Mouse (Mus musculus): ENCODE results near the gene Crlf1.
"Not testable (repeated sequence)": the region's sequence is repeated elsewhere in the genome, so short reads cannot be mapped to it uniquely, and the experiment has no call there.

Crlf1 gene

DNA sequence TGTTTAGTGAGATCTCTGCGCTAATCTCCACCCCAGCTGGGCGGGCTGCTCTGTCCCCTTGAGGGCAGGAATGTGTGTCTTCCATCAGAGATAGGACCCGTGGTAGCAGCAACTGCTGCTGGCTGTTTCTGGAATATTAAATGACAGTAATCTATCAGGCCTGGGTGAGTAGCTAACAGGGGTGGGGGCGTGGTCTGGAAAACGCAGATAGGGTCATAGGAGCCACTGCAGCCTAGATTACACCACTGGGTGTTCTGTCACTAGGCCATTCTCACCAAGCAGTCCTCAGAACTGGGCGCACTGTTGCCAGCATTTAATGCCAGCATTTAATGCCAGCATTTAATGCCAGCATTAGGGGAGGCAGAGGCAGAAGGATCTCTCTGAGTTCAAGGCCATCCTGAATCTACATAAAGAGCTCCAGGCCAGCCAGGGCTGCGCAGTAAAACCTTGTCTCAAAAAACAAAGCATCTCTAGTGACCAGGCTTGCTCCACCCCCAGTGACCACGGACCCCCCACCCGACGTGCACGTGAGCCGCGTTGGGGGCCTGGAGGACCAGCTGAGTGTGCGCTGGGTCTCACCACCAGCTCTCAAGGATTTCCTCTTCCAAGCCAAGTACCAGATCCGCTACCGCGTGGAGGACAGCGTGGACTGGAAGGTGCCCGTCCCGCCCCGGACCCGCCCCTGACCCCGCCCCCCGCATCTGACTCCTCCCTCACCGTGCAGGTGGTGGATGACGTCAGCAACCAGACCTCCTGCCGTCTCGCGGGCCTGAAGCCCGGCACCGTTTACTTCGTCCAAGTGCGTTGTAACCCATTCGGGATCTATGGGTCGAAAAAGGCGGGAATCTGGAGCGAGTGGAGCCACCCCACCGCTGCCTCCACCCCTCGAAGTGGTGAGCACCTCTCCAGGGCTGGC, 7.7 kb downstream of the Crlf1 start:
- DNase-seq: no peak

DNA sequence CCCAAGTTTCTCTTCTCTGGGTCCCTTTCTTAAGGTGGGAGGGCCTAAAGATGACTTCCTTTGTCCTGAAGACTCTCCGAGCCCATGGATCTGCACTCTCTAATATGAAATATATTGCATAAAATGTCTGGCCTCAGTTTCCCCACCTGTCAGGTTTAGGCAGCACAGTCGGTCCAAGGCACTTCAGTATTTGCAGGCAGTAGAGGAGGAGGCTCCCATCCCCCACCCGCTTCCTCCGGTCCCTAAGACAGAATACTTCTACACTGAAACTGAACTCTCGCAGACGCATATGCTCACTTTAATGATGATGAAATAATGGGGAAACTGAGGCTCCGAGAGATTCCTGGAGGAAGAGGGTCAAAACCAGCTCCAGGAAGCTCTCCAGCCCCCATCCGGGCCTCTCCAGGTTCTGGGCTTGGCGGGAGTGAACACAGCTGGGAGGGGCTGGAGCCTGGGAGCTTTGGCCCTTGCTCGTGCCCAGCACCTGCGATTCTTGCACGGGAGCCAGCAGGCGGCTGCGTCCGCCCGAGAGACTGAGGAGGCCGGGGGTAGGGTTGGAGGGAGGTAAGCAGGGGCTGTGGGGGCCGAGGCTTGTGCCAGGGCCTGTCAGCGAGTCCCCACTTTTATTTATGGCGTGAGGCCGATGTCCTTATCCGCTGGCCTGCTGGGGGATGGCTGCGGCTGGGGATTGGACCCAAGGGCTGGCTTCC, 9.0 kb downstream of the Crlf1 start:
- DNase-seq: no peak

DNA sequence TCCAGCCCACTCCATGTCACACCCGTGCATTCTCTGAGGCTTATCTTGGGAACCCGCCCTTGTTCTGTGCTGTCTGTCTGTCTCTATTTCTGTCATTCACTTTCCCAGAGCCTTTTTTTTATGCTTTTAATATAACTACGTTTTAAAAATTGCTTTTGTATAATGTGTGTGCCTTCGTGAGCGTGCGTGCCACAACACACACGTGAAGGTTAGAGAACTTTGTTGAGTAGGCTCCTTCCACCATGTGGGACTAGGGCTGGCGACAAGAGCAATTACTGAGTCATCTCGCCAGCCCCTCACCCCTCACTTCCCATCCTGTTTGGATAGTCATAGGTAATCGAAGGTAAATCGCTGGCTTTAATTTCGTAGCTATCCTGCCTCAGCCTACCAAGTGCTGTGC, 9.6 kb downstream of the Crlf1 start:
- no peak for DNase-seq

DNA sequence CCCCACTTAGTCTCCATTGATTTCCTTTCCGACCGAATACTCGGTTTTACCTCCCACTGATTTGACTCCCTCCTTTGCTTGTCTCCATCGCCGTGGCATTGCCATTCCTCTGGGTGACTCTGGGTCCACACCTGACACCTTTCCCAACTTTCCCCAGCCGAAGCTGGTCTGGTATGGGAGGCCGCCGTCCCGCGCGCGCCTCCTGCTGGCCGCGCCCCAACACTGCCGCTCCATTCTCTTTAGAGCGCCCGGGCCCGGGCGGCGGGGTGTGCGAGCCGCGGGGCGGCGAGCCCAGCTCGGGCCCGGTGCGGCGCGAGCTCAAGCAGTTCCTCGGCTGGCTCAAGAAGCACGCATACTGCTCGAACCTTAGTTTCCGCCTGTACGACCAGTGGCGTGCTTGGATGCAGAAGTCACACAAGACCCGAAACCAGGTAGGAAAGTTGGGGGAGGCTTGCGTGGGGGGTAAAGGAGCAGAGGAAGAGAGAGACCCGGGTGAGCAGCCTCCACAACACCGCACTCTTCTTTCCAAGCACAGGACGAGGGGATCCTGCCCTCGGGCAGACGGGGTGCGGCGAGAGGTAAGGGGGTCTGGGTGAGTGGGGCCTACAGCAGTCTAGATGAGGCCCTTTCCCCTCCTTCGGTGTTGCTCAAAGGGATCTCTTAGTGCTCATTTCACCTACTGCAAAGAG, 10.2 kb downstream of the Crlf1 start:
- DNase-seq: peak; percentile 52

DNA sequence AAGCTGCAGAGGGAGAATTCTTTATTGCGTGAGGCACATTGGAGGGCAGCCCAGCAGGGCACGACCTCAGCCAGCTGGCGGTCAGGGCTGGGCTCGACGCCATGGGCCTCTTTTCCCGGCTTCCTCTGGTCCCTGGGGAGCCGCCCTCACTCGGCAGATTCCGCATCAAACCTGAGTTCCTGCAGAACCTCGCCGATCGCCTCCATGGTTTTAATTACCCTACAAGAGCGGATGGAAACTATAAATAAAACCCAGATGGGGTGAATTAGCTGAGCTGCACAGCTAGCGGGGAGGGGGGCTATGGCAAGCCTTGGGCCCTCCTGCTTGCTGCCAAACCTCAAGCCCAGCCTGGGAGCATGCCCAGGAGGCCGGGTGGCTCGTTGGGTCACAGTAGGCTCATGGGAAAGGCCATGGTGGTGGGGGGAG, 11.3 kb downstream of the Crlf1 start:
- DNase-seq: peak; percentile 54

DNA sequence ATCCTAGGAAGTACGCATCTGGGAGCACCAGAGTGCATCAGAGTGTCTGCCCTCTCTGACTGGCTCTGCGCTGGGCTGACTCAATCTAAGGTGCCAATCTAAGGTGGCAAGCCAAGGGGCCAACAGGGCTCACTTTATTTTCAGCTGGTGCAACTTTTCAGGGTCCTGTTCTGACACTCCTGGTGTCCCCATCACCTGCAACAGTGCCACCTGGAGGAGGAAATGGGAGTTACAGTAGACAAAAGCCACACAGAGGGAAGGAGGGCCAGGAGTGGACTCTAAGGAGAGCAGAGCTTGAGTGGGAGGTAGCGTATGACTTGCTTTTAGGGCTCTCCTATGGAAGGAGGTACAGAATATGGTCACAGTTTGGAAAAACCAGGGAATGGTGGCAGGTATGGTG, 11.9 kb downstream of the Crlf1 start:
- DNase-seq: peak; percentile 79

DNA sequence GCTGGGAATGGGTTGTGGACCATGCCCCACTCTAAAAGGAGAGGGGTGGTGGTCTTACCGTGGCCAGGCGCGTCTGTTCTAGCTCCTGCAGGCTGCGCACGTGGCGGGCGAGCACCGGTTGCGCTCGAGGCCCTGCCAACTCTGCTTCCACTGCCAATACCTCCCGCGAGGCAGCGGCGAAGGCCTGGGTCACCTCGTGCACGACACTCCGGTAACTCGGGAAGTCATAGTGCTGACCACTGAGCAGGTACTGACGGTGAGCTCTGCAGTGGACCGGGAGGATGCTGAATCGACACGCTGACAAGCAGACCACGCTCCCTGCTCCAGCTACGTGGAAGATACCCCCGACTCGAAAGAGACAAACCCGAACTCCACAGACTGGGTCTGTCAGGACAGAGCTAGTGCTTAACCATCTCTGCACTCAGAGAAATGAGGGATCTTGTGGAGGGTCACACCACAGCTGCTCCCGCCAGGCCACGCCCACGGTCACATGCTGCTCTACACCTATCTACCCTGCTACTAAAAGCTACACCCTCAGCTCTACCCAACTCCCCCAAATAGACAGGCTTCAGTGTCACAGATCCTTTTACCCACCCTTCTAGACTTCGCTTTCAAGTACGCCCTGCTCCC, 12.9 kb downstream of the Crlf1 start:
- DNase-seq: peak; percentile 39

DNA sequence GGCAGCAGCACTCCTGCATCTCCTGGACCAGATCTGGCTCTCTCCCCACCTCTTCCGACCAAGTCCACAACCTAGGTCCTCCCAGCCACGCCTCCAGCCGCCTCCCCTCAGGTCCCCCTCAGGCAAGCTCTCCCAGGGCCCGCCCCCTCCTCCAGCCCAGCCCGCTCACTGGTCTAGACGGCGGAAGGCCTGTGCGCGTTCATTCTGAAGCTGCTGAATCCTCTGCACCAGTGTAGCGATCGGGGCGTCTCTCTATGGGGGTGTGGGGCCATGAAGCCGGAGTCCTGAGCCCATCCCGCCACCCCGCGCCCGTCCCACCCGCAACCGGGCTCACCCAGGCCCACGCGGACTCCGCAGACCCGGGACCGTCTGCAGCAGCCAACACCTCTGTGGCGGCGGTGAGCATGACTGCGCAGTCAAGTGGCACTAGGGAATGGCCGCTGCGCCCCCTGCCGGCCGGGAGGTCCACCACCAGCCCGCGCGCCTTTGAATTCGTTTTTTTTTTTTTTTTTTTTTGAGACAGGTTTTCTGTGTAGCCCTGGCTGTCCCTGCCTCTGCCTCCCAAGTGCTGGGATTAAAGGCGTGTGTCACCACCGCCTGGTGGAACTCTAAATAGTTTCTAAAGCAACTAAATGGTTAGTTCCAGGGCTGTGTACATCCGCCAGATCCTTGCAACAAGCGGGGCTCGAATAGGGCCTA, 13.5 kb downstream of the Crlf1 start, which contains the start of gene Rex1bd:
Gene Rex1bd, minus strand, starts transcription at position 425 of the 699 bp plus-strand sequence.
- DNase-seq: peak; percentile 96

DNA sequence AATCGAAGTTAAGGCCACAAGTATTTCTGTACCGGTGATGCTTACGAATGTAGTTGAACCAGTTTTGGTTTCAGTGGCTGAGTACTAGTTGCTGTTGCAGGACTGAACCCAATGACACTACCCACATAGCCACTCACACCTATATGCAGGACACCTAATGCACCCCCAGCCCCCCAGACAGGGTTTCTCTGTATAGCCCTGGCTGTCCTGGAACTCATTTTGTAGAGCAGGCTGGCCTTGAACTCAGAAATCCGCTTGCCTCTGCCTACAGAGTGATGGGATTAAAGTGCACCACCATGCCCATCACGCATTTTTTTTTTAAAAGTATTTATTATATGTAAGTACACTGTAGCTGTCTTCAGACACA, 14.1 kb downstream of the Crlf1 start:
- DNase-seq: no peak

DNA sequence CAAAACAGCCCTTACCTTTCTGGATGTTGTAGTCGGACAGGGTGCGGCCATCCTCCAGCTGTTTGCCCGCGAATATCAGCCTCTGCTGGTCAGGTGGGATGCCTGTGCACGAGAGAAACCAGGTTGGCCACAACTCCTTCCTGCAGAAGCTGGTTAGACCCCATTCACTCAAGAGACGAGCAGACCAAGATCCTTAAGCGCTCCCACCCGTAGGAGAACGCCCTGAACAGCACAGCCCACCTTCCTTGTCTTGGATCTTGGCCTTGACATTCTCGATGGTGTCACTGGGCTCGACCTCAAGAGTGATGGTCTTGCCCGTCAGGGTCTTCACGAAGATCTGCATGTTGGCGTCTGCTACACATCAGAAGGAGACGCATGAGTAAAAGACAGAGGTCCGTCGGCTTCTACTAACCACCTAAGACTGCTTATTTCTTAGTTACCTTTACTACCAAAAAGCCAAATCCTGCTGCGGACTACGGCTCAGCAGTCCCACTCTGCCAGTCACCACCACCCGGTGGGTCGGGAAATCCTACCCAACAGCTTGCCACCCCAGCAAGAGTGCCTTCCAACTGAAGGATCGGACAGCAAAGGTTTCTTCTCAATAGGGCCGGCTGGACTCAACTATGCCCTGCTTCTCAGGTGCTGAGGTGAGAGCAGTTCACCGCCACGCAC, 16.5 kb downstream of the Crlf1 start:
- DNase-seq: no peak

DNA sequence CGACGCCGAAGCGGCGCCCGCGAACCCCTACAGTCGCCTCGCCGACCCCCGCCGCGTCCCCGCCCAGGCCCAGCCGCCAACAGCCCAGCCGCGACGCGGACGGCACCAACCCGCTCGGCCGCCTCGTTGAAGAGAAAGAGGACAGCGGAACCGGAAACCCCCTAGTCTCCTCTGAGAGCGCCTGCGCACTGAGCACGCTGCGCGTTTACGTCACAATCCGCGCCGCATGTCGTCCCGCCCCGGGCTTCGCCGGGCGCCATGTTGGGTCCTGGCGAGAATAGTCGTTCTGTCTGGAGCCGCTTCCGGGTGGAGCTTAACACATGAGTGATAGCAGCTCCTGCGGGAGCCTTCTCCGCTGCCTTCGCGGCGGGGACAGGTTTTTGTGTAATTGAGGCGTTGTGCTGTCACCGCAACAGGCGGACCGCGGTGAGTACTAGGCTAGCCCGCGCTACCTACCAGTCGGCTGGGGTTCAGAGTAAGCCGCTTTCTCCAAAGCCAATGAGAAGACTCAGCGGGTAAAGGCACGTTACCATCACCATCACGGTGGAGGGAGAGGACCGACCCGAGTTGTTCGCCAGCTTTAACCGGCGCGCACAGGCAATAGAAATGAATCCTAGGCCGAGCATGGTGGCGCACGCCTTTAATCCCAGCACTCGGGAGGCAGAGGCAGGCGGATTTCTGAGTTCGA, 17.4 kb downstream of the Crlf1 start, which contains the start of gene Uba52:
Gene Uba52, minus strand, starts transcription at position 574 of the 688 bp plus-strand sequence.
- DNase-seq: peak; percentile 97

DNA sequence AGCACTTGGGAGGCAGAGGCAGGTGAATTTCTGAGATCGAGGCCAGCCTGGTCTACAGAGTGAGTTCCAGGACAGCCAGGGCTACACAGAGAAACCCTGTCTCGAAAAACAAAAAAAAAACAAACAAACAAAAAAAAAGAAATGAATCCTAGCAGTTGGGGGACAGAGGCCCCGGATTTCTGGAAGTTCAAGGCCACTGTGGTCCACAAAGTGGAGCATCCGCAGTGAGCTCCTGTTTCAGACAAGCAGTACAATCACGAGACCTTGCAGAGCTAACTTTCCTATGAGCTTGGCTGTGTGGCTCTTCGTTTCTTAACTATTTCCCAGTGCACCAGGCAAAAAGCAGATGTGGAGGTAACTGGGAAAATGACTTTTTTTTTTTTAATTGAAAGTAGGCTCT, 18.2 kb downstream of the Crlf1 start:
- DNase-seq: not testable (repeated sequence)

DNA sequence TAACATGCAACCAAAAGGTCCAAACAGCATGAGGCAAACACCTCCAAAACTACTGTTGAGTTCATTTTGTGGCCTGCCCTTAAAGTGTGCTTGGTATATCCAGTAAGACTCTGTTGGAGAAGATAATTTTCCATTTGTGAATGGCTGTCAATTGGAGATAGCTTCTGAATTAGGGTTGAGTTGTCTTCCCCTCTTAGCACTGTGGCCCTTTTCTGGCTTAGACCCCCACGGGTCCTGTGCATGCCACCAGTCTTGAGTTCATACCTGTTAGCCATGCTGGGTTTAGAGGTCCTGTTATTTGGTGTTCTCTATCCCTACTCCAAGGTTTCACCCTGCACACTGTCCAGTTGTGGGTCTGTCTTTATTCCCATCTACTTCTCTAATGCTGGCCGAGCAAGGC, 18.8 kb downstream of the Crlf1 start:
- DNase-seq: no peak

DNA sequence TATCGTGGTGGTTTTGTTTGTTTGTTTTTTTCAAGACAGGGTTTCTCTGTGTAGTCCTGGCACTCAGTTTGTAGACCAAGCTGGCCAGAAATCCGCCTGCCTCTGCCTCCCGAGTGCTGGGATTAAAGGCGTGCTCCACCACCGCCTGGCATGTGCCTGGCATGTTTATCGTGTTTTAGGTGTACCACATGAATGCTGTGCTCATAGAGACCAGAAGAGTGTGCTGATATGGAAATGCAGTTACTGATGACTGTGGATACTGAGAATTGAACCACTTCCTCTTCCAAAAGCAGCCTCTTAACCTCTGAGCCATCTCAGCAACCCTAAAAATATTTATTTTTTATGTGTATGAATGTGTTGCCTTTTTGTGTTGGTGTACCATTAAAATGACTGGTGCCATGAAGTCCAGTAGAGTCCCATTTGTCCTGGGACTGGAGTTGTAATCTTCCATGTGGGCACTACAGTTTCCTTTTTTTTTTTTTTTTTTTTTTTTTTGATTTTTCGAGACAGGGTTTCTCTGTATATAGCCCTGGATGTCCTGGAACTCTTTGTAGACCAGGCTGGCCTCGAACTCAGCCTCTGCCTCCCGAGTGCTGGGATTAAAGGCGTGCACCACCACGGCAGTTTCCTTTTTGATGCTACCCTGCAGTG, 19.4 kb downstream of the Crlf1 start:
- DNase-seq: no peak

DNA sequence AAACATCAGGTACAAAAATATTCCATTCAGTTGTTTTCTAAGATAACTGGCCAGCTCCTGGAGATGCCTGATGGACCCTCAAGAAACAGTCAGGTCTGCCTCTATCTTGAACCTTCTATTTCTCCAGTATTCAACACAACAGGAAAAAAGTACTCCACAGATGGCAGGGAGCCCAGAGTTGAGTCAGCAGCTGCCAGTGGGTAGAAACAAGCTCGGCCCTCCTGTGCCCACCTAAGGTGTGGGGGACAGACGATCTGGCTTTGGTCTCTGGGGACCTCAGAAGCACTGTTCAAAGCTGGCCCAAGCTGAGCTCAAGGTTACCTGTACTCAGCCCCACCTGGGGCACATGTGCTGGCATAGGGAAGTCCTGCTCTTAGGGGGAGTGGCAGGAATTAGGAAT, 20.5 kb downstream of the Crlf1 start:
- DNase-seq: no peak

DNA sequence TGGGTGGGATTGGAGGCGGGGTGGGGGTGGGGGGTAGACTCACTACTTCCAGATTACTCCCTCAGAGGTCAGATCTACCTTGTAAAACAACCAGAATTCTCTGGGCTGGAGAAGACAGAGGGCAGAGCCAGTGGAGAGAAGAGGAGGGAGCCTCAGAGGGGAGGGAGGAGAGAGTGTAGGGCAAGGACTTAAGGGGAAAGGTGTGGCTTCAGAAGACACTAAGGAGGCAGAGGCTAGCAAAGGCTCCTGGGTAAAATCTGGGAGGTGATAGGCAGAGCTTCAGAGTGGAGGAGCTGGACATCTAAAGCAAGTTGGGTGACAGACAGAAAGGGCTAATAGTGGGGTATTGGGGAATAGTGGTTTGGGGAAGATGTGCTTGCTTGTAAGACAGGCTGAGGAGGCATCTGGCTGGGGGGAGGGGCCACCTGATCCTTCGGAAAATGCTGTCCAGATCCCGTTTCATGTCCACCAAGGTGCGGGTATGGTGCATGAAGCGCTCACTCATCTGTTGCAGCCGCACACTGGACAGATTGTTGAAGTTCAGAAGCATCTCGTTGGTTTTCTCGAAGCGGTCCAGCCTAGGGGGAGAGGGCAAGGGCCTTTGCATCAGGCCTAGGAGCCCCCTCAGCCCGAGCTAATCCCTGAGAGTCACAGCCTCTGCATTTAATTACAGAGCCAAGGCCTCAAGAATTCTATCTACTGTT, 25.1 kb downstream of the Crlf1 start:
- DNase-seq: no peak

DNA sequence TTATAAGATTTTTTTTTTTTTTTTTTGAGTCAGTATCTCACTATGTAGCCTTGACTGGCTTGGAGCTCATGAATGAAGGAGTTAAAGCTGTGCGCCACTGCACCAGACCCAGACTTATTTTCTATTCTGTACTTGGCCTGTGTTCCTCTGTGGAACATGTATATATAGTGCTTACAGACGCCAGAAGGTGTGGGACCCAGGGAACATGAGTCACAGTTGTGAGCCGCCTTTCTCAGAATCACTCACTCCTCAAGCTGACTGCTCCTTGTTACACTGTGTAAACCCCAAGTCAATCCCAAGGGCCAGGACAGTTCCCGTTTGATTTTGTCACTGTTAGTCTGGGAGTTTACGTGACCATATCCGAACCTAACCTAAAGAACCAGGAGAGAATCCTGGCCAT, 26.1 kb downstream of the Crlf1 start:
- no peak for DNase-seq

DNA sequence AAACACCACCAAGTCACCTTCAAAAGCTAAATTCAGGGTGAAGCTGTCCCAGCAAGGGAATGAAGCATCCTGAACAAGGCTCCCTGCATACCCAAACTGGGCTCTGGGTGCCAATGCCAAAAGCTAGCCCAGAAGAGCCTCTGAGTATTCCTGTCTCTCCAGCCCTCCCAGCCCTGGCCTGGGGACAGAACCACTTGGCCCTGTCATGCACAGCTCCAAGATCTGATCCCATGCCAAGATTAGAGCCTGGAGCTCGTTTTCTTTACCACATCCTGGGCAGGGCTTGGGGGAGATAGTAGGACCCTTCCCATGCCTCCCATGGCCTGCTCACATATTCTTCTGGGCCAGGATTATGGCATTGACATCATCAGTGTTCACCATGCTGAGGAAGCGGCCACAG, 26.6 kb downstream of the Crlf1 start:
- DNase-seq: no peak

DNA sequence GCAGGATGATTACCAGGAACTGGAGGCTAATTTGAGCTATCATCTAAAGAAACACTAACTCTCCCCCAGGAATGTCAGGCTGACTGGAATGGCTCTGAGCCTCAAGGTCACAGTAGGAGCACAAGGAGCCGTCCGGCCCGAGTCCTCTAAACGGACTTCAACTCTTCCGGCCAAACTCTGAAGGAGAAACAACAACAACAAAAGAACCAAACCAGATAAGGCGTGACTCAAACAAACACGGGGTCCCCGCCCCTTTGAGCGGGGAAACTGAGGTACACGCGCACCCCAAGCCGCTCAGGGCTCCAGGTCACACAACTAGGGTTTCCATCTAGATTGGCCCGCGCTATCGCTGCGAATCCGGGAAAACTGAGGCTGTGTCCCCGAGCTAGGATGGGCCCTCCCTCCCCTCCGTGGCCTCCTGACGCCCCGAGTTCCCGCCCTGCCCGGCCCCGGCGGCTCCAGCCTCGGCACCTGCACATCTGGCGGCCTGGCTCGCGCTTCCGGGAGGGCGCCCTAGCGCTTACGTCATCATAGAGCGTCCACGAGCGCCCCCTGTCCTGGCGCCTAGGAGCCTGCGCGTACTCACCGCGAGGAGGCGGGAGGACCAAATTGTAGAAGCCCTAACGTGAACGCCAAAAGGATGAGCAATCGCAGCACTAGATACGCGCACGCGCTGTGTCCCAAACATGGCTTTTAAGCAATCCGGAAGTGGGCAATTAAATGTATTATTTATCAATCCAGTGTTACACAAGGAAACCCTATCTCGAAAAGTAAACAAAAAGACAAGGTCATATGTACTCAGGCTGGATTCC, 29.8 kb downstream of the Crlf1 start:
- DNase-seq: peak; percentile 95
